Mouse (Mus musculus): ENCODE results near the gene Wasf2.

GRCm38 (mm10) chr4:133175274-133175673, 45.0 kb downstream of the Wasf2 start:
- no peak for TF ChIP-seq CTCF (IDR thresholded peaks at IDR 0.05; ENCODE audit: extremely low read depth, insufficient read depth, low read length)
- TF ChIP-seq POLR2A (IDR thresholded peaks at IDR 0.05; ENCODE audit: extremely low read depth, insufficient read depth, low read length), result no peak

All from cortical plate, adult 2 months (tissue).